Mouse (Mus musculus): ENCODE results near the gene Ccdc8. TPM values are rescaled to one million over a fixed set of nuclear protein-coding genes. Genes with fewer than 3 reads are reported as not detected.

Ccdc8 gene
- total RNA-seq, 2 experiments from 2014 or later: 32.5 to 33.4 TPM

DNA sequence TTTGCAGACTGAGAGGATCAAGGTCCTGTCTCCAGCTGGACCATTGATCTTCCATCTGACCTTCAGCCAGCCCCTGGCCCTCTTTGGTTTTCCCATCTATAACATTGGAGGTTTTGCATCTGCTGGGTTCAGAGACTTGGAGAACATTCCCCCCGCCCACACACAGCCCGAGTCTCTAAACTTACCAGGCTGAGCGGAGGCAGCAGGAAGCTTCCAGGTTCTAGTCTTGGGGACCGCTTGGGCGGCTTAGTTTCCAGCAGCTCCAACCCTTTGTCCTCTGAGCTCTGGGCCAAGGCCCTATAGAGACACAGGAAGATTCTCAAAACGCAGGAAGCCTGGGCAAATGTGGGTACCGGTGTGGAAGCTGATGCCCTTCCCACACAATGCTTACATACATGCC lies 46.9 kb downstream of the Ccdc8 start:
- DNase-seq (ENCODE audit: low spot score in 2 of 2): no peak

DNA sequence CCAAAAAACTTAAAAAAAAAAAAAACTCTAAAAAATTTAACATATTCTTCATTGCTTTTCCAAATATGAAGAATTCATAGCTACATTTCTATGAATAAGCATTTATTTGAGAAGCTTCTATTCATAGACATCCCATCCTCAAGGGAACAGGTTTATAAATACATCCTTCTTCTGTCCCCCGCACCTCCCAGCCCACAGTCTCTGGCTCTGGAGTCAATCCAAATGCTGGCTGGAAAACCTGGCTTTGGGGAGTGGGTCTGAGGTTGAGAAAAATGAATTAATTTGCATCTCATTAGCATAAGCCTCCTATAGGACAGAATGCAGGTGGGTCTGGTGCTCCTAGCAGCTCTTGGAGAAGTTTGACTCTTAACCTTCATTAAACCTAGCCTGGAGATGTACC lies 53.2 kb downstream of the Ccdc8 start:
- no peak for DNase-seq (ENCODE audit: low spot score in 2 of 2)

Other genes with a start within 250 kb of the Ccdc8 start
- gene Slc1a5, start 211.4 kb upstream of the Ccdc8 start, total RNA-seq (2021): 10 to 100 TPM; 51.8 to 55.1 TPM
- 10 to 100 TPM; 66.6 to 78.7 TPM for gene Strn4, start 176.8 kb upstream of the Ccdc8 start, total RNA-seq (2021)
- gene Fkrp, start 176.0 kb upstream of the Ccdc8 start, total RNA-seq (2021): 10 to 100 TPM; 22.7 to 22.9 TPM
- 10 to 100 TPM; 16.8 to 17.4 TPM for gene Prkd2, start 149.8 kb upstream of the Ccdc8 start, total RNA-seq (2021)
- gene Dact3, start 117.4 kb upstream of the Ccdc8 start, total RNA-seq (2021): 10 to 100 TPM; 17.8 to 19.0 TPM
- 1 to 10 TPM; 2.6 TPM for gene Gng8, start 100.9 kb upstream of the Ccdc8 start, total RNA-seq (2021)
- gene Ptgir, start 86.2 kb upstream of the Ccdc8 start, total RNA-seq (2021): 1 to 10 TPM; 2.6 to 3.3 TPM
- gene Calm3, start 68.6 kb upstream of the Ccdc8 start, total RNA-seq (2021): 100 to 1,000 TPM; 189 to 234 TPM
- gene Pnmal2, start 48.0 kb upstream of the Ccdc8 start, total RNA-seq (2021): 10 to 100 TPM; 48.6 to 49.6 TPM
- gene Pnmal1, start 33.0 kb upstream of the Ccdc8 start, total RNA-seq (2021): under 1 TPM in 1 of 2 experiments, not detected in 1; 0.16 TPM
- under 1 TPM in 1 of 2 experiments, not detected in 1; 0.05 TPM for gene Gm42372, start 9.6 kb upstream of the Ccdc8 start, total RNA-seq (2021)
- 10 to 100 TPM; 72.9 to 84.4 TPM for gene Ppp5c, start 35.2 kb downstream of the Ccdc8 start, total RNA-seq (2021)
- gene Hif3a, start 69.7 kb downstream of the Ccdc8 start, total RNA-seq (2021): 1 to 10 TPM; 6.6 to 8.1 TPM
- gene Psg16, start 81.3 kb downstream of the Ccdc8 start, total RNA-seq (2021): under 1 TPM; 0.05 to 0.20 TPM
- not detected for gene Ceacam3, start 157.6 kb downstream of the Ccdc8 start, total RNA-seq (2021)
- gene Psg29, start 210.8 kb downstream of the Ccdc8 start, total RNA-seq (2021): not detected

Data from gastrocnemius, postnatal 4 days (tissue).